In the genomic region with DNA sequence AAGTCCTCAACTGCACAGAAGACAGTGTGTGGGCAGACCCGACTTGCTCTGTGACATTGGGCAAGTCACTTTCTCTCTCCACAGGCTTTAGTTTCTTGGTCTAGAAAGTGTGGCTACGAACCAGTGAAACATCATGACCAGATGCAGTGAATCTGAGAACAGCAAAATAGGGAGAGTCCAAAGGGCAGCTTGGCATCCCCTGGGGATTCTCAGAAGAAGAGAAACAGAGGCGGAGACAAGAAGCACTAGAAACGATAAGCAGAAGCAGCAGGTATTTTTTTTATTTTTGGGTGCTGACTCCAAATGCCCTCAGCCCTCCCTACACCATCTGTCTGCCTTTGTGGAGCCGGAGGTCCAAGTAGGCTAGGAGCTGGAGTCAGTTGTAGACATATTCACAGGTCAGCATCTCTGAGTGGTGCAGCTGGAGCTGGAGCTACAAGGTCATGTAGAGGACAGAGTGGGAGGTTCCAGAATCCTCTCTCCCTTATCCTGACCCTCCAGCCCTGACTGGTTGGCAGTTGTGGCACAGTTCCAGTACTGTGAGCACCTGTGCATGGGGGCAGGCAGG, we compare ENCODE assay signal across 40 mouse cellular contexts. TPM values are rescaled to one million over a fixed set of nuclear protein-coding genes. Genes with fewer than 3 reads are reported as not detected.
A peak's percentile ranks its signal among the peaks of the same experiment; 100 is the strongest.
DNase-seq lines count a peak whose midpoint lies in the region; ATAC-seq and TF ChIP-seq lines count a peak whose summit lies in the region.
"Had no signal": no experiment of that assay in that cellular context is flagged by ENCODE, and none has a peak within 500 bp of the region (broad histone marks: within the 10 kb centered on the region; RNA-seq: fewer than 3 reads in every experiment).

No protein-coding gene starts in this region.

- intact Hi-C loops in heart, adult 2 months (cut with DNase I) = loop anchor here (1.0 kb wide), 1 partner anchor 10 kb away; no protein-coding TSS in a partner anchor

- no peak overlapping the region for H3K4me3 ChIP-seq in heart, embryonic 10.5 days
- no peak overlapping the region for H3K4me3 ChIP-seq in heart, adult 2 months
- no peak overlapping the region for H3K4me3 ChIP-seq in kidney, postnatal 0 days (replicated peaks; ENCODE audit: low read depth, low read length)
- H3K4me3 ChIP-seq in kidney, embryonic 15.5 days (replicated peaks) = no peak overlapping the region
- H3K4me3 ChIP-seq in stomach, embryonic 14.5 days (ENCODE audit: low read depth, low read length) = no peak overlapping the region
- H3K4me3 ChIP-seq in stomach, postnatal 0 days (ENCODE audit: low read depth, low read length) = no peak overlapping the region
- H3K4me3 ChIP-seq: erythroblast, embryonic 14.5 days; heart, embryonic 13.5 days; layer of hippocampus, adult 2 months; left cerebral cortex, adult 2 months; midbrain, embryonic 10.5 days; midbrain, embryonic 15.5 days had no signal

- TF ChIP-seq POLR2A in heart, adult 2 months (IDR thresholded peaks at IDR 0.05; ENCODE audit: insufficient read depth, low read depth, low read length) = no peak

- H3K4me2 ChIP-seq in kidney, postnatal 0 days (ENCODE audit: low read length) = no peak overlapping the region
- H3K4me2 ChIP-seq in kidney, embryonic 15.5 days = no peak overlapping the region
- no peak overlapping the region for H3K4me2 ChIP-seq in stomach, embryonic 14.5 days (replicated peaks; ENCODE audit: low read depth, low read length)
- no peak overlapping the region for H3K4me2 ChIP-seq in stomach, postnatal 0 days (replicated peaks; ENCODE audit: low read depth)
- H3K4me2 ChIP-seq: heart, embryonic 13.5 days; midbrain, embryonic 15.5 days had no signal

- WGBS in heart, embryonic 10.5 days = 70% methylated on average over 5 of the region's 5 CpGs
- WGBS in heart, adult 2 months = 67% methylated on average over 5 of the region's 5 CpGs
- 63% methylated on average over 5 of the region's 5 CpGs for WGBS in kidney, postnatal 0 days
- WGBS in kidney, embryonic 15.5 days = 65% methylated on average over 5 of the region's 5 CpGs
- 60% methylated on average over 5 of the region's 5 CpGs for WGBS in stomach, embryonic 14.5 days
- WGBS in stomach, postnatal 0 days = 66% methylated on average over 5 of the region's 5 CpGs

- no peak overlapping the region for H3K27ac ChIP-seq in heart, embryonic 10.5 days
- H3K27ac ChIP-seq in heart, adult 2 months = no peak overlapping the region
- no peak overlapping the region for H3K27ac ChIP-seq in kidney, postnatal 0 days
- H3K27ac ChIP-seq in kidney, embryonic 15.5 days = no peak overlapping the region
- H3K27ac ChIP-seq in stomach, embryonic 14.5 days (ENCODE audit: low read length) = no peak overlapping the region
- no peak overlapping the region for H3K27ac ChIP-seq in stomach, postnatal 0 days (replicated peaks)
- H3K27ac ChIP-seq: heart, embryonic 13.5 days; layer of hippocampus, adult 2 months; left cerebral cortex, adult 2 months; liver, embryonic 14.5 days; midbrain, embryonic 10.5 days; midbrain, embryonic 15.5 days had no signal

- H3K36me3 ChIP-seq in heart, embryonic 10.5 days = no peaks in the 10 kb centered on the region; the same call in 1 of the 2 replicates
- H3K36me3 ChIP-seq in heart, adult 2 months (ENCODE audit: control insufficient read depth, insufficient read depth, low read length) = no peaks in the 10 kb centered on the region
- H3K36me3 ChIP-seq in kidney, postnatal 0 days (ENCODE audit: insufficient read depth, low read length) = no peaks in the 10 kb centered on the region
- no peaks in the 10 kb centered on the region for H3K36me3 ChIP-seq in kidney, embryonic 15.5 days
- no peaks in the 10 kb centered on the region for H3K36me3 ChIP-seq in stomach, embryonic 14.5 days (ENCODE audit: control insufficient read depth, insufficient read depth, low read length)
- no peaks in the 10 kb centered on the region for H3K36me3 ChIP-seq in stomach, postnatal 0 days (ENCODE audit: control insufficient read depth, insufficient read depth, low read length)
- H3K36me3 ChIP-seq: heart, embryonic 13.5 days; midbrain, embryonic 10.5 days; midbrain, embryonic 15.5 days had no signal

- TF ChIP-seq EP300 in heart, adult 2 months (IDR thresholded peaks at IDR 0.05; ENCODE audit: insufficient read depth, low read depth, low read length) = no peak
- TF ChIP-seq EP300 in stomach, postnatal 0 days (optimal IDR thresholded peaks at IDR 0.05) = no peak

- H3K9me3 ChIP-seq in heart, embryonic 10.5 days = no peaks in the 10 kb centered on the region
- H3K9me3 ChIP-seq in kidney, postnatal 0 days (replicated peaks; ENCODE audit: low read length) = no peaks in the 10 kb centered on the region
- no peaks in the 10 kb centered on the region for H3K9me3 ChIP-seq in kidney, embryonic 15.5 days (replicated peaks)
- H3K9me3 ChIP-seq in stomach, embryonic 14.5 days (ENCODE audit: control insufficient read depth, low read depth, low read length) = no peaks in the 10 kb centered on the region
- H3K9me3 ChIP-seq in stomach, postnatal 0 days (ENCODE audit: control insufficient read depth, low read length) = no peaks in the 10 kb centered on the region
- H3K9me3 ChIP-seq: heart, embryonic 13.5 days; midbrain, embryonic 10.5 days; midbrain, embryonic 15.5 days had no signal

- TF ChIP-seq CTCF in heart, adult 2 months (IDR thresholded peaks at IDR 0.05) = no peak
- no peak for TF ChIP-seq CTCF in kidney, postnatal 0 days (IDR thresholded peaks at IDR 0.05; ENCODE audit: low read depth)
- TF ChIP-seq CTCF in stomach, postnatal 0 days (IDR thresholded peaks at IDR 0.05; ENCODE audit: low read depth) = no peak

- no peaks in the 10 kb centered on the region for H3K79me2 ChIP-seq in heart, adult 2 months (replicated peaks; ENCODE audit: control insufficient read depth, insufficient read depth, low read length)

- H3K27me3 ChIP-seq in heart, embryonic 10.5 days (ENCODE audit: insufficient read depth, poor library complexity, severe bottlenecking) = peaks cover 6% of the 10 kb centered on the region; the same call in 1 of the 2 replicates
- no peaks in the 10 kb centered on the region for H3K27me3 ChIP-seq in heart, adult 2 months (ENCODE audit: control insufficient read depth, insufficient read depth, low read length)
- no peaks in the 10 kb centered on the region for H3K27me3 ChIP-seq in kidney, postnatal 0 days (ENCODE audit: insufficient read depth, low read length)
- H3K27me3 ChIP-seq in kidney, embryonic 15.5 days = no peaks in the 10 kb centered on the region
- H3K27me3 ChIP-seq in stomach, embryonic 14.5 days (ENCODE audit: control insufficient read depth, insufficient read depth, low read length) = no peaks in the 10 kb centered on the region
- no peaks in the 10 kb centered on the region for H3K27me3 ChIP-seq in stomach, postnatal 0 days (ENCODE audit: control insufficient read depth, insufficient read depth, low read length)
- H3K27me3 ChIP-seq: heart, embryonic 13.5 days; midbrain, embryonic 15.5 days had no signal

- H3K9ac ChIP-seq in heart, adult 2 months (ENCODE audit: low read depth, low read length) = no peak overlapping the region
- H3K9ac ChIP-seq in kidney, postnatal 0 days (ENCODE audit: low read depth, low read length) = no peak overlapping the region
- H3K9ac ChIP-seq in kidney, embryonic 15.5 days = no peak overlapping the region
- H3K9ac ChIP-seq in stomach, embryonic 14.5 days (replicated peaks; ENCODE audit: low read depth, low read length) = no peak overlapping the region
- H3K9ac ChIP-seq in stomach, postnatal 0 days (ENCODE audit: low read length) = no peak overlapping the region
- H3K9ac ChIP-seq: heart, embryonic 13.5 days; liver, embryonic 14.5 days; midbrain, embryonic 15.5 days had no signal

- peak; percentile 43 for ATAC-seq in kidney, postnatal 0 days (replicated peaks; ENCODE audit: low FRiP score, low read depth)
- ATAC-seq in kidney, embryonic 15.5 days (replicated peaks; ENCODE audit: low FRiP score) = no peak
- 0 out of 2 replicates have a peak, but pooled peaks have one; percentile 21 for ATAC-seq in stomach, embryonic 14.5 days (ENCODE audit: insufficient number of reproducible peaks, insufficient read depth, low FRiP score, low read depth)
- ATAC-seq in stomach, postnatal 0 days (ENCODE audit: low FRiP score, low TSS enrichment) = no peak
- ATAC-seq: activated CD4-positive, CD25-positive, alpha-beta regulatory T cell, adult 4 months; forebrain, embryonic 16.5 days; hindbrain, embryonic 16.5 days; midbrain, embryonic 15.5 days had no signal

- DNase-seq in heart, embryonic 10.5 days (ENCODE audit: low spot score) = peak; percentile 73
- DNase-seq in heart, adult 2 months = no peak
- no peak for DNase-seq in kidney, postnatal 0 days (ENCODE audit: low spot score)
- DNase-seq in stomach, postnatal 0 days (ENCODE audit: low spot score) = no peak
- no peak for DNase-seq in adrenal gland, postnatal 36 days
- DNase-seq: adrenal gland, adult 2 months; B cell, adult 2 months; cerebellum, adult 9-10 months; embryo, embryonic 11 days; gastrocnemius, postnatal 10 days; heart, postnatal 14 days; kidney, adult 8-10 months; kidney, postnatal 36 days; lung, adult 2 months; right cerebral cortex, postnatal 4 days; thymus, postnatal 4 days had no signal

- peaks cover 17% of the 10 kb centered on the region for H3K4me1 ChIP-seq in heart, embryonic 10.5 days
- peaks cover 7% of the 10 kb centered on the region for H3K4me1 ChIP-seq in heart, adult 2 months (ENCODE audit: control insufficient read depth, insufficient read depth, low read length)
- H3K4me1 ChIP-seq in kidney, postnatal 0 days (replicated peaks; ENCODE audit: insufficient read depth, low read length) = no peaks in the 10 kb centered on the region; the same call in none of the 2 replicates
- H3K4me1 ChIP-seq in kidney, embryonic 15.5 days = peaks cover 20% of the 10 kb centered on the region
- peaks cover 17% of the 10 kb centered on the region; the same call in 1 of the 2 replicates for H3K4me1 ChIP-seq in stomach, embryonic 14.5 days (ENCODE audit: control insufficient read depth, insufficient read depth, low read length)
- peaks cover 9% of the 10 kb centered on the region; the same call in 1 of the 2 replicates for H3K4me1 ChIP-seq in stomach, postnatal 0 days (replicated peaks; ENCODE audit: control insufficient read depth, insufficient read depth)
- H3K4me1 ChIP-seq: midbrain, embryonic 15.5 days had no signal

RNA-seq across cellular contexts. Expression of a gene that starts 4.8 kb away (rescaled TPM):
- polyA plus RNA-seq in heart, embryonic 10.5 days (2016; fragmentation: Nextera tagmentation; extraction: Ambion mirVana) = 0.22 TPM in 1 of 2 replicates, not detected in the other
- total RNA-seq in heart, adult 2 months (2021) = not detected
- 0.25 TPM in 1 of 2 replicates, not detected in the other for polyA plus RNA-seq in heart, adult 2 months (2012; rRNA removed)
- polyA plus RNA-seq in kidney, postnatal 0 days (2015; fragmentation: Nextera tagmentation; extraction: Ambion mirVana) = not detected in 2 replicates
- polyA plus RNA-seq in kidney, embryonic 15.5 days (2015; fragmentation: Nextera tagmentation; extraction: Ambion mirVana) = not detected in 2 replicates
- not detected in 2 replicates for polyA plus RNA-seq in stomach, embryonic 14.5 days (2014; fragmentation: Nextera tagmentation; extraction: Ambion mirVana)
- polyA plus RNA-seq in stomach, postnatal 0 days (2015; fragmentation: Nextera tagmentation; extraction: Ambion mirVana) = not detected in 2 replicates
- not detected for total RNA-seq in adrenal gland, postnatal 36 days (2021)
- total RNA-seq: adrenal gland, adult 2 months; adrenal gland, postnatal 4 days; ES-E14; gastrocnemius, postnatal 10 days; granulocyte monocyte progenitor cell, adult 5-6 weeks; heart, postnatal 14 days; layer of hippocampus, adult 2 months; layer of hippocampus, postnatal 14 days; left cerebral cortex, adult 2 months; left cerebral cortex, postnatal 25 days; megakaryocyte progenitor cell, adult 5-6 weeks had no signal
- polyA plus RNA-seq: activated CD4-positive, CD25-positive, alpha-beta regulatory T cell, adult 4 months; adrenal gland, adult 2 months; erythroblast, embryonic 14.5 days; forebrain, embryonic 11.5 days; forebrain, embryonic 16.5 days; heart, embryonic 13.5 days; hindbrain, embryonic 11.5 days; hindbrain, embryonic 16.5 days; intestine, embryonic 14.5 days; liver, embryonic 14.5 days; lung, adult 2 months; midbrain, embryonic 10.5 days; midbrain, embryonic 15.5 days; neural tube, embryonic 11.5 days; spleen, adult 2 months; thymus, postnatal 0 days had no signal

RNA-seq across cellular contexts. Expression of a gene that starts 13.5 kb away (rescaled TPM):
- 12.5 and 25.8 TPM in 2 replicates for polyA plus RNA-seq in heart, embryonic 10.5 days (2016; fragmentation: Nextera tagmentation; extraction: Ambion mirVana)
- total RNA-seq in heart, adult 2 months (2021) = 100 to 1,000 TPM; 149 to 200 TPM
- polyA plus RNA-seq in heart, adult 2 months (2012; rRNA removed) = 1,109 and 1,504 TPM in 2 replicates
- 0.28 and 0.52 TPM in 2 replicates for polyA plus RNA-seq in kidney, postnatal 0 days (2015; fragmentation: Nextera tagmentation; extraction: Ambion mirVana)
- 1.2 and 1.7 TPM in 2 replicates for polyA plus RNA-seq in kidney, embryonic 15.5 days (2015; fragmentation: Nextera tagmentation; extraction: Ambion mirVana)
- 0.30 and 0.46 TPM in 2 replicates for polyA plus RNA-seq in stomach, embryonic 14.5 days (2014; fragmentation: Nextera tagmentation; extraction: Ambion mirVana)
- 0.47 and 0.80 TPM in 2 replicates for polyA plus RNA-seq in stomach, postnatal 0 days (2015; fragmentation: Nextera tagmentation; extraction: Ambion mirVana)
- not detected for total RNA-seq in adrenal gland, postnatal 36 days (2021)
- total RNA-seq: adrenal gland, adult 2 months; ES-E14; granulocyte monocyte progenitor cell, adult 5-6 weeks; megakaryocyte progenitor cell, adult 5-6 weeks had no signal
- polyA plus RNA-seq: erythroblast, embryonic 14.5 days; forebrain, embryonic 11.5 days; intestine, embryonic 14.5 days; liver, embryonic 14.5 days; midbrain, embryonic 15.5 days had no signal

RNA-seq across cellular contexts. Expression of a gene that starts 26.6 kb away (rescaled TPM):
- polyA plus RNA-seq in heart, embryonic 10.5 days (2016; fragmentation: Nextera tagmentation; extraction: Ambion mirVana) = 146 and 311 TPM in 2 replicates
- 10 to 100 TPM; 51.1 to 82.4 TPM for total RNA-seq in heart, adult 2 months (2021)
- 48.7 and 67.7 TPM in 2 replicates for polyA plus RNA-seq in heart, adult 2 months (2012; rRNA removed)
- 353 and 441 TPM in 2 replicates for polyA plus RNA-seq in kidney, postnatal 0 days (2015; fragmentation: Nextera tagmentation; extraction: Ambion mirVana)
- 1,101 and 1,120 TPM in 2 replicates for polyA plus RNA-seq in kidney, embryonic 15.5 days (2015; fragmentation: Nextera tagmentation; extraction: Ambion mirVana)
- 1,157 and 1,247 TPM in 2 replicates for polyA plus RNA-seq in stomach, embryonic 14.5 days (2014; fragmentation: Nextera tagmentation; extraction: Ambion mirVana)
- 816 and 869 TPM in 2 replicates for polyA plus RNA-seq in stomach, postnatal 0 days (2015; fragmentation: Nextera tagmentation; extraction: Ambion mirVana)
- total RNA-seq in adrenal gland, postnatal 36 days (2021) = 100 to 1,000 TPM; 111 to 222 TPM
- total RNA-seq: granulocyte monocyte progenitor cell, adult 5-6 weeks; megakaryocyte progenitor cell, adult 5-6 weeks had no signal

RNA-seq across cellular contexts. Expression of a gene that starts 28.2 kb away (rescaled TPM):
- 8.5 and 12.5 TPM in 2 replicates for polyA plus RNA-seq in heart, embryonic 10.5 days (2016; fragmentation: Nextera tagmentation; extraction: Ambion mirVana)
- 10 to 100 TPM; 49.3 to 52.0 TPM for total RNA-seq in heart, adult 2 months (2021)
- polyA plus RNA-seq in heart, adult 2 months (2012; rRNA removed) = 22.3 and 23.8 TPM in 2 replicates
- polyA plus RNA-seq in kidney, postnatal 0 days (2015; fragmentation: Nextera tagmentation; extraction: Ambion mirVana) = 10.3 and 10.6 TPM in 2 replicates
- 10.0 and 10.6 TPM in 2 replicates for polyA plus RNA-seq in kidney, embryonic 15.5 days (2015; fragmentation: Nextera tagmentation; extraction: Ambion mirVana)
- 13.5 and 14.4 TPM in 2 replicates for polyA plus RNA-seq in stomach, embryonic 14.5 days (2014; fragmentation: Nextera tagmentation; extraction: Ambion mirVana)
- polyA plus RNA-seq in stomach, postnatal 0 days (2015; fragmentation: Nextera tagmentation; extraction: Ambion mirVana) = 4.9 and 5.4 TPM in 2 replicates
- 100 to 1,000 TPM; 119 to 120 TPM for total RNA-seq in adrenal gland, postnatal 36 days (2021)

RNA-seq across cellular contexts. Expression of a gene that starts 47.1 kb away (rescaled TPM):
- 15.1 and 18.8 TPM in 2 replicates for polyA plus RNA-seq in heart, embryonic 10.5 days (2016; fragmentation: Nextera tagmentation; extraction: Ambion mirVana)
- total RNA-seq in heart, adult 2 months (2021) = 1 to 10 TPM; 1.2 to 1.7 TPM
- 0.82 and 1.9 TPM in 2 replicates for polyA plus RNA-seq in heart, adult 2 months (2012; rRNA removed)
- polyA plus RNA-seq in kidney, postnatal 0 days (2015; fragmentation: Nextera tagmentation; extraction: Ambion mirVana) = 13.1 and 14.5 TPM in 2 replicates
- polyA plus RNA-seq in kidney, embryonic 15.5 days (2015; fragmentation: Nextera tagmentation; extraction: Ambion mirVana) = 16.9 and 21.2 TPM in 2 replicates
- polyA plus RNA-seq in stomach, embryonic 14.5 days (2014; fragmentation: Nextera tagmentation; extraction: Ambion mirVana) = 22.8 and 24.5 TPM in 2 replicates
- 6.7 and 7.2 TPM in 2 replicates for polyA plus RNA-seq in stomach, postnatal 0 days (2015; fragmentation: Nextera tagmentation; extraction: Ambion mirVana)
- total RNA-seq in adrenal gland, postnatal 36 days (2021) = 1 to 10 TPM; 3.2 to 3.4 TPM

Comparison
In these comparisons a context has a peak if more than half of its experiments do, and no peak if none do; other contexts are left out.
1. ATAC-seq: peak in kidney, postnatal 0 days (single experiment) and stomach, embryonic 14.5 days (single experiment); none in kidney, embryonic 15.5 days (single experiment) and stomach, postnatal 0 days (single experiment).
2. RNA of a gene that starts 13.5 kb away (polyA plus RNA-seq): 1,109 to 1,504 TPM in heart, adult 2 months; 12.5 to 25.8 TPM in heart, embryonic 10.5 days, 1.2 to 1.7 TPM in kidney, embryonic 15.5 days, 0.47 to 0.80 TPM in stomach, postnatal 0 days, 0.30 to 0.46 TPM in stomach, embryonic 14.5 days and 0.28 to 0.52 TPM in kidney, postnatal 0 days; every median in the first group is over 10 times any median in the second.